Mouse (Mus musculus): ENCODE measurements around the gene Zfp574.
"Not testable (repeated sequence)": the region's sequence is repeated elsewhere in the genome, so short reads cannot be mapped to it uniquely, and the experiment has no call there.

The Zfp574 gene

GRCm38 (mm10) chr7:25071979-25072715 lies at the start of gene Zfp574, which contains the start of gene Grik5:
Gene Zfp574 (plus strand): TSS chr7:25072567.
Gene Grik5 (minus strand): TSS chr7:25072346.
- peak; percentile 45 for DNase-seq

- peak; percentile 38 for DNase-seq
Measured at GRCm38 (mm10) chr7:25025855-25026439, 46.4 kb upstream of the Zfp574 start.

GRCm38 (mm10) chr7:25026452-25026851 lies 45.9 kb upstream of the Zfp574 start:
- no peak for DNase-seq

- peak; percentile 84 for DNase-seq
Measured at GRCm38 (mm10) chr7:25030032-25030753, 42.2 kb upstream of the Zfp574 start.

GRCm38 (mm10) chr7:25031528-25031927 lies 40.8 kb upstream of the Zfp574 start:
- no peak for DNase-seq

- DNase-seq: no peak
Measured at GRCm38 (mm10) chr7:25034796-25035195, 37.6 kb upstream of the Zfp574 start.

GRCm38 (mm10) chr7:25035916-25036315 lies 36.5 kb upstream of the Zfp574 start:
- DNase-seq: peak; percentile 81

GRCm38 (mm10) chr7:25041921-25042320 lies 30.4 kb upstream of the Zfp574 start:
- no peak for DNase-seq

GRCm38 (mm10) chr7:25044599-25044998 lies 27.8 kb upstream of the Zfp574 start:
- DNase-seq: not testable (repeated sequence)

GRCm38 (mm10) chr7:25047363-25047762 lies 25.0 kb upstream of the Zfp574 start:
- DNase-seq: no peak

- no peak for DNase-seq
Measured at GRCm38 (mm10) chr7:25049295-25049930, 23.0 kb upstream of the Zfp574 start.

- no peak for DNase-seq
Measured at GRCm38 (mm10) chr7:25052587-25052986, 19.8 kb upstream of the Zfp574 start.

GRCm38 (mm10) chr7:25056951-25057350 lies 15.4 kb upstream of the Zfp574 start:
- no peak for DNase-seq

- DNase-seq: no peak
Measured at GRCm38 (mm10) chr7:25057888-25058287, 14.5 kb upstream of the Zfp574 start.

- DNase-seq: no peak
Measured at GRCm38 (mm10) chr7:25058394-25058793, 14.0 kb upstream of the Zfp574 start.

- DNase-seq: peak; percentile 34
Measured at GRCm38 (mm10) chr7:25058836-25059235, 13.5 kb upstream of the Zfp574 start.

- no peak for DNase-seq
Measured at GRCm38 (mm10) chr7:25063346-25063745, 9.0 kb upstream of the Zfp574 start.

GRCm38 (mm10) chr7:25063900-25064299 lies 8.5 kb upstream of the Zfp574 start:
- no peak for DNase-seq

- DNase-seq: no peak
Measured at GRCm38 (mm10) chr7:25067338-25067737, 5.0 kb upstream of the Zfp574 start.

GRCm38 (mm10) chr7:25067909-25068656 lies 4.3 kb upstream of the Zfp574 start:
- DNase-seq: no peak

GRCm38 (mm10) chr7:25068724-25069123 lies 3.6 kb upstream of the Zfp574 start:
- no peak for DNase-seq

- DNase-seq: peak; percentile 68
Measured at GRCm38 (mm10) chr7:25072716-25073390, 486 bp downstream of the Zfp574 start.
